Mouse (Mus musculus) CD4-positive, CD25-positive, alpha-beta regulatory T cell (primary cell): ENCODE data around the gene Otc. TPM values are rescaled to one million over a fixed set of nuclear protein-coding genes. Genes with fewer than 3 reads are reported as not detected.

ENCODE experiments used
- polyA plus RNA-seq: library from polyadenylated mRNA; unstranded; fragments of 100-300 nt; shearing (Covaris generic); gene quantifications from one replicate; pipeline ENCODE4 v1.2.1, GENCODE M21; 2017

Gene Otc
- 0.06 TPM for polyA plus RNA-seq

DNA sequence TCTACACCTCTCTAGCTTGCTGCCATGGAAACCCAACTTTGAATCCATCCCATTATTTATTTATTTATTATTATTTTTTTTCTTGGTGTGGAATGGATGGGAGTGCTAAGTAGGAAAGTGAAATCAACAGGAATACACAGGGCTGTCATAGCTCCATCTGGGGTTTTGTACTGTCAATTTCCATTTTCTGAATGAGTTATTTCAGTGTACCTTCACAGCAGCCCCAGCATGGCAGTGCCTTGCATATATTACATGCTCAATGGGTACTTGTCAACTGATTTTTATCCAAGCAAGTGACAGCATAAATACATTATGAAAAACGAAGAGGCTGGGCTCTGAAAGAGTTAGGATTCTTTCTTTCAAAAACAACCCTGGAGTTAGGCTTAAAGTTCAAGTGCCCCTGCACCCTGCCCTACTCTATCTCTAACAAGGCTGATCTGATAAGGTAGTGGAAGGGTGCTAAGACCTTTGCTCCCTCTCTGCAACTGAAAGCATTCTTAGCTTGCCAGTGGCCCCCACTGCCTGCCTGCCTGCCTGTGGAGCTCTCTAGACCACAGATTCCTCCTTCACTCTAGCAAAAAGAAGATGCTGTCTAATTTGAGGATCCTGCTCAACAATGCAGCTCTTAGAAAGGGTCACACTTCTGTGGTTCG is at the start of gene Otc:
Otc (plus strand) TSS at position 454 of the 653 bp plus-strand sequence.

DNA sequence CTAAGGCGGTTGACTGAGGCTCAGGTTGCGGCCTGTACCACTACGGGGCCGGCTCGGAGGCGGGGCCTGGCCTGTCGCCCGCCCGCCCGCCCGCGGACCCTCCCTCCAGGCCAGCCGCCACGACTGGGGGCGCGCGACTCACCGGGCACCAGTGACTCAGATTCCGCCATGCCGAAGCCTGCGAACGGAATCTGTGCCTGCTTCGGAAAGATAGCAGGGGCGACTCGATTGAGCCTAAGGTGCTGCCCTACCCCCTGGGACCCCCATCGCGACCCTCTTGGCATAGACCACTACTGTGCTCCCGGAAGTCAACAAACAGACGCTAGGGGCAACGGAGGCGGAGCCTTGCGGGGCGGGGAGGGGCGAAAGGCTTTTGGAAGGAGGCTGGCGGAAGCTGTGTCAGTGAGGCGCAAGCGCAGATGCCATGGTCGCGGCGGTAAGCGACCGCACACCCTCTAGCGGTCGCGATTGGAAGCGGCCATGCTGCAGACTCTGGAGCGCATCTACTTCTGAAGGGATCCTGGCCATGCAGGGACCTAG is 35.6 kb upstream of the Otc start, which contains the start of gene Rpgr:
Rpgr (minus strand) TSS at position 511 of the 540 bp plus-strand sequence.

Other genes with a start within 250 kb of the Otc start
- not detected for gene Srpx, start 134.6 kb upstream of the Otc start, polyA plus RNA-seq
- 3.5 TPM for gene Rpgr, start 35.4 kb upstream of the Otc start, polyA plus RNA-seq
- gene Tspan7, start 232.9 kb downstream of the Otc start, polyA plus RNA-seq = not detected